Mouse (Mus musculus) adrenal gland, postnatal 25 days (tissue): Measurements from ENCODE around the gene Apom. TPM values are rescaled to one million over a fixed set of nuclear protein-coding genes. Genes with fewer than 3 reads are reported as not detected.
A peak's percentile ranks its signal among the peaks of the same experiment; 100 is the strongest.

Experiments used
- DNase-seq: peaks from one replicate; pipeline ENCODE4 v3.0.0; 2021; ENCODE audit warnings: mixed read lengths
- total RNA-seq: library from RNA; stranded (reverse); gene quantifications from 2 replicates; pipeline ENCODE4 v1.2.3, GENCODE M21; 2021

Gene Apom
- total RNA-seq, 1 experiment from 2014 or later: not detected

GRCm38 (mm10) chr17:35158850-35159593 is 27.2 kb upstream of the Apom start:
- DNase-seq: no peak

DNA sequence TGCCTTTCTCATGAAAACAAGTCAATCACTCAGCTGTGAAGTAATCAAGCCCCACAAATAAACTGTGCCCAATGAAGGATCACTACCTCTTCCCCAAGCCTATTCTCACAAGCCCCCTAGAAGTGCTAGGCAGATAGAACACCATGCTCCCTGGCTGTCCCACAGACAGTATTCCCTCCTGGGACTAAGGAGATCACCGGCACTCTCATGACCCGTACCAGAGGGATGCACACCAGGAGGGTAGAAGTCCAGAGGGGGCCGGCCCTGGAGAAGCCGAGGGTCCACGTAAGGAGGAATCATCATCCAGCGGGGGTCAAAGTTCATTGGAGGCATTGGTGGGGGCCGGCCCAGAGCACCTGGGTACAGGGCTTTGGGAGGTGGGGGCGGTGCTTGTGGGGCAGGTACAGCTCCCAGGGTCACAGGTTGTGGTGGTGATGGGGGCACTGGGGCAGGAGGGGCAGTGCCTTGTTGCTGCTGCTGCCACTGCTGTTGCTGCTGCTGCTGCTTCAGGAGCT is 25.9 kb upstream of the Apom start:
- no peak for DNase-seq

- DNase-seq: no peak
These were observed 25.4 kb upstream of the Apom start for GRCm38 (mm10) chr17:35157254-35157653.

DNA sequence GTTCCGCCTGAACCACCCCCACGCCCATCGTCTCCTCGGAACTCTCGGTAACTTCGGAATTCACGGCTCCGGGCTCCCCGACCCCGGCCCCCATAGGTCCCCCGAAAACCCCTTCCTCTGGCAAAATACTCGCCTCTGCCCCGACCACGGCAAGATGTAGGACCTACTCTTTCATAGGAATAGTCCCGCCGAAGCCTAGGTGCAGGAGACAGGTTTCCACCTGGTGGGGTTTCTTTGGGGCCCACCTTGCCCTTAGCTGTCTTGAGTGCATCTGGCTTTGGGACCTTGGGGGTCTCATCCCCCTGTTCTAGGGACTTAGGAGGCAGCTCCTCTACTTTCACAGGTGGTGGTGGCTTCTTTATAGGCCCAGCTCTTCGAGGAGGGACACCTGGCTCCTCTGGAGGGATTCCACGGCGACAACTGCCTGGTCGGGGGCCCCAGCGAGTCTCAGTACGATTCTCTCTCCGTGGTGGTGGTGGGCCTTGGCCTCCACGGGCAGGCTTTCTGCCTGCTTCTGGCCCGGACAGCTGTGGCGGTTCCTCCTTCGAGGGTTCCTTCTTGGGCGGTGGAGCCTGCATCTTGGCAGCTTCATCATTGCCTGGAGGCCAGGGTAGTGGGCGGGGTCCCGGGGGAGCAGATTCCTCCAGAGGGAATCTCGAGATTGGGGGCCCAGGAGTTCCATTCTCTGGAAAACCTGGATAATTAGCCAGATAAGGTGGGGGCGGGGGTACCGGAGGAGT is 24.8 kb upstream of the Apom start:
- DNase-seq: no peak

- DNase-seq: no peak
These were observed 23.6 kb upstream of the Apom start for GRCm38 (mm10) chr17:35155451-35155850.

DNA sequence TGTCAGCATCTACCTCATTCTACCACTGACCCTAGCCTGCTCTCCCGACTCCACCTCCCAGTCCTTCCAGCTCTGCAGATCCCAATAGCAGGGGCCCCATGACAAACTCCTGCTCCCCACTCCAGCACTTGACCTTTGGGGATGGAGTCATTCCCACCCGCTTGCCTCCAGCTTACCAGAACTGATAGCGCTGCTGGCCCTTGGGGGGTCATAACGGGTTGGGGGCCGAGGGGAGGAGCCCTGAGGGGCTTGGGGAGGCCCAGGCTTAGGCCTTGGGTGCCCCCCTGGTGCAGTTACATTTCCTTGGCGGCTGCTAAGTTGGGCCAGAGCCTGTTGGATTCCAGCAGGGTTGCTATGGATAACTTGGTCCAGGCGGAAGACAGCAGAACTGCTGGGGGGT is 22.8 kb upstream of the Apom start:
- DNase-seq: no peak

- no peak for DNase-seq
These were observed 22.1 kb upstream of the Apom start for GRCm38 (mm10) chr17:35153931-35154330.

DNA sequence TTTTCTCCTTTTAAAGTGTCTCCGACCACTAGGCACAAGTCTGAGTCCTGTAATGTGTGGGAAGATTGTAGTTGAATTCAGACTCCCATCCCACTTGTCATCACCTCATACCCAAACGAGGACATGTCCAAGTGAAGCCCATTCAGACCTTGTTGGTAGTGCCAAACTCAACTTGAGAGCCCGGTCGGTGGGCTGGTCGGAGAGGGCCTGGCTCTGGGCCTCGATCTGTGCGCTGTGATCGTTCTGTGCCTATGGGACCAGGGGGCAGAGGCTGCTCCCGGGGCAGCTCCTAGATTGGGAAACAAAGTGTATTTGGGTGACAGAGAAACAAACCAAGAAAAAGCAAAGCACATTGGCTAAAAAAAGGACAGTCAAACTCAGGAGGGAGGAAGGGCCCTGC is 21.2 kb upstream of the Apom start:
- no peak for DNase-seq

DNA sequence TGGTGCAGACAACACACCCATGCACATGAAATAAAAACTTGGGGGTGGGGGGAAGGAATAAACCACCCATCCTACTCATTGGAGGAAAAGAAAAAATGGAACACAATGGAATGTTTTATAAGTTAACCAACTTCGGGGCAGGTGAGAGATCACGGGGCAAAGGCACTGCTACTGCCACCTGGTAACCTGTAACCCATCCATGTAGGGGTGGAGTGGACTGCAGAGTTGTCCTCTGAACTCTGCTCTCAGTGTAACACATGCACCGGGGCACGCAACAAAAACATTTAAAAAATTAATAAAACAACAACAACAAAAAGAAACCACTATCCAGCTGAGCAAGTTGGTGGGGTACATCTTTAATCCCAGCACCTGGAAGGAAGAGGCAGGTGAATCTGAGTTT is 20.3 kb upstream of the Apom start:
- no peak for DNase-seq

- DNase-seq: no peak
These were observed 16.2 kb upstream of the Apom start for GRCm38 (mm10) chr17:35147922-35148639.

DNA sequence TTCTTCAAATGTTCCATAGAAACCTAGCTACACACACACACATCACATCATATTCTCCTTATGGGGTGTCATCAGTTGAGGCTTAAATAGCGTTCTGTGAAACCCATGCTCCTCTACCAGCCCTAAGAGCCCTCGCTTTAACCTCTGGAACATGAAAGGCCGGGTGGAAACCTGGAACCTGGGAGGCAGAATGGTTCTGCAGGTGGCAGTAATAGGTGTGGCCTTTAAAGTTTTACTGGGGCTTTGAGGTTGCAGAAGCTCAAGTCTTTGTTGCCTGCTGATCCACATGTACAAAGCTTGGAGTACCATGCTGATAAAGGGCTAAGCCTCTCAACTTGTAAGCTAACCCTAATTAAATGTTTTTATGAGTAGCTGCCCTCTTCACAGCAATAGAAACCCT is 15.5 kb upstream of the Apom start:
- DNase-seq: no peak

- DNase-seq: no peak
These were observed 14.3 kb upstream of the Apom start for GRCm38 (mm10) chr17:35146139-35146538.

DNA sequence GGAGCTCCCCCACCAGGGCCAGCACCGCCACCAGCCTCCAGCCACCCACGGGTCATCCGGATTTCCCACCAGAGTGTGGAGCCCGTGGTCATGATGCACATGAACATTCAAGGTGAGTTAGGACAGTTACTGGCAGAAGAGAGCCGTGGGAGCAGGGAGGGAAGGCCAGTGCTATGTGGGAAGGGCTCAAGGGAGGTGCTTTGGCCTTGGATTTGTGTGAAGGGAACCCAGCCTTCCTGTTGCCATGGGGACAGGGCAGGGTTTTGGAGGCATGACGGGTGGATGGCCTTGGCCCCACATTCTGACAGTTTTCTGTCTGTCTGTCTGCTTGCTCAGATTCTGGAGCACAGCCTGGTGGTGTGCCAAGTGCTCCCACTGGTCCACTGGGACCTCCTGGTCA is 10.1 kb upstream of the Apom start:
- peak; percentile 84 for DNase-seq

DNA sequence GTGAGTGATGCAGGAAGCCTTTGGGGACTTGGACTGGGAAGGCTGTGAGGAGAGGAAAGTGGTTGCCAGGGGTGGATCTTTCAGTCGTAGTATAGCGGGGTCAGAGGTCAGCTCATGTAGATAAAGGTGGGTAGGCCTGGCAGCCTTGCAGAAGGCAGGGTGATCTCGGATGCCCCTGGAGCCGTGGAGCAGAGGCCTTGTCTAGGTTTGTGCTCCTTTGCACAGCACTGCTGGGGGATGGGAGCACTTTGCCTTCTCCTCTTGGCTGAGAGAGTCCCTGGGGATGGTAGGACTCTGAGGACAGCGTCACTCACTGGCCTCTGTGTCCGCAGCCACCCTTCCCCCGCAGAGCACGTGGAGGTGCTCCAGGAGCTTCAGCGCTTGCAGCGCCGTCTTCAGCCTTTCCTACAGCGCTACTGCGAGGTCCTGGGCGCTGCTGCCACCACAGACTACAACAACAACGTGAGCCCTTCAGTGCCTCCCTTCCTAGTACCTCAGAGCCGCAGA is 8.7 kb upstream of the Apom start:
- peak; percentile 47 for DNase-seq

- no peak for DNase-seq
These were observed 7.4 kb upstream of the Apom start for GRCm38 (mm10) chr17:35139269-35139668.

GRCm38 (mm10) chr17:35135591-35136320 is 3.9 kb upstream of the Apom start:
- DNase-seq: no peak

DNA sequence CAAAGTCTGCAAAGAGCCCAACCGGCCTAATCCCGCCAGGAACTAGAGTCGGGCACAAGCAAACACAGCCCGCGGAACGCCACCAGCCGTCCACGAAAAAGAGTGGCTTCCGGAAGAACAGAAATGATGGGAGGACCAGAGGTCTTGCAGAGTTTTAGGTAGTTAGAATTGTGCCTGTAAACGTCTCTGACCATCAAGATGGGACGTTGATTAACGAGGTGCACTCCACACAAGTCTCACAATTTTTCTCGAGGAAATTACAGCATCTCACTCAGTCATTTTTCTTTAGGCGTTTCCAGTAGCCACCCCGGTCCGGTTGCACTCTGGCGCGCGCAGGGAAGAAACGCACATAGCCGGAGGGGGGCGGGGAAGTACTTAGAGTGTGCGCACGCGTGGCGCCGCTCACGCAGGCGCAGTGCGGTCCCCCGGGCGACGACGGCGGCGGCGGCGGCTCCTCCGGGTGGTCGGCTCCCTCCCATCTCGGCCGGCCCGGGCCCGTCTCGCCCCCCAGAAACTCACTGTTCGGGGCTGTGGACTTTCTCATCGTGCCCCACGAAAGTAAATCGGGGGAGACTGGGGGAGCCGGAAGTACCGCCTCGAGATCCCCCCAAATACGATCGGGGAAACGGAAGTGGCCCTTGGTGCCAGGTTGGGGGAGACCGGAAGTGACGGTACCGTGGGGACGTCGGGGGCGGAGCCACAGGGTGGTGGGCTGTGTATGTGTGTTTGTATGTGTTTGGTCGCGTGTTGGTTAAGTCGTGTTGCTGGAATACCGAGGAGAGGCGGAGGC is 3.1 kb upstream of the Apom start, which contains the start of gene Bag6:
Bag6 (plus strand) TSS at position 378 of the 790 bp plus-strand sequence.
- DNase-seq: peak; percentile 93

DNA sequence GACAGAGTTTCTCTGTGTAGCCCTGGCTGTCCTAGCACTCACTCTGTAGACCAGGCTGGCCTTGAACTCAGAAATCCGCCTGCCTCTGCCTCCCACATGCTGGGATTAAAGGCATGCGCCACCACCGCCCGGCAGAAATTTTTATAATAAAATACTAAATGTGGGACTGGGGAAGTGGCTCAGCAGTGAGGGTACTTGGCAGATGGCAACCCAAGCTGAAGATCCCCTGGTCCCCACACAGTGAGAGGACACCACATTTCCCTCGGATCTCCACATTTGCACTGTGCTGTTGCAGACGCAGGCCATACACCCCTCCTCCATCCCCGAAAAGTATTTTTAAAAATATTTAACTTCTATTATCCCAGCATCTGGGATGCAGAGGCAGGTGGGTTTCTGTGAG is 1.7 kb upstream of the Apom start:
- no peak for DNase-seq

DNA sequence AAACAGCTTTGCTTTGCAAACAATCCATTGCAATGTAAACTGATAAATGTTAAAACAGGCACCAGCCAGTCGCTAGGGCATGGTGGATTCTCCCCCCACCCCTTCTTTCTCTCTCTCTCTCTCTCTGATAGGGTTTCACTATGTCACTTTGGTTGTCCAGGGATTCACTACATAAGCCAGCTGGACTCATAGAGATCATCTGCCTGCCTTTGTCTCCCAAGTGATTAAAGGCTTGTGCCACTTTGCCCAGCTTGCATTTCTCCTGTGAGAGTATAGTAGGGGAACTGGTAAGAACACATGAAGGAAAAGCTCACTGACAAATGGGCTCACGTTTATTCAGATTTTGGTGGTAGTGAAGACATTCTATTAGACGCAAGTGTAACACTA is 317 bp upstream of the Apom start:
- DNase-seq: no peak

DNA sequence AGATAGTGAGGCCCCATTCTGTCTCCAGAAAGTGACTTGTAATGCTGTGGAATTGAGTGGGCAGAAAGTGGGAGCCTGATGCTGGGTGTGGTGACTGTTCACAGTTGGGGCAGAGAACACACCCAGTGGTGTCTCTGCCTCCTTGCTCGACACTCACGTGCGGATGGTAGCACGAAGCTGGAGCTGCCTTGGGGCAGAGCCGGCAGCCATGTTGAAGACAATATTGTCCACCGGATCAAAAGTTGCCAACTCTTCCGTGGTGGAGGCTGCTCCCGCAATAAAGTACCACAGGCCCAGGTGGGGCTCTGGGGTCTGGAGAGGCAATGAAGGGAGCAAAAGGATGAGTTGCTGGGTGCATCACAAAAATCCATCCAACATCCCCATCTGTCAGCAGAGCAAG is 812 bp downstream of the Apom start:
- DNase-seq: no peak

DNA sequence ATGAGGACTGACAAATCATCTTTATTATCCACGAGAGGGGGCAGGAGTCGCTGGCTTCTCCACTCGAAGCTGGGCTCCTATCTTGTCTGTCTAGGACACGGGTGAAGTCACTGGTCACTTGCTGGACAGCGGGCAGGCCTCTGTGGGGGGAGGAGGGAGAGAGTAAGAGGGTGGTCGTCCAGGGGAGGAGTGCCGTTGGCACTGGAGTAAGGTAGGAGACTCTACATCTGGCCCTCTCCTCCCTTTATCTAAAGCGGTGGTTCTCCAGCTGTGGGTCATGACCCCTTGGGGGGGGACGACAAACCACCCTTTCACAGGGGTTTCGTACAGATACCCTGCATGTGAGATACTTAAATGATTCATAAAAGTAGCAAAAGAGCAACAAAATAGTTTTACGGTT is 2.9 kb downstream of the Apom start:
- DNase-seq: no peak
